ENCODE assay signal across 12 mouse cellular contexts in genomic region chr10:121436258-121436645, GRCm38 (mm10). TPM values are rescaled to one million over a fixed set of nuclear protein-coding genes. Genes with fewer than 3 reads are reported as not detected.
DNase-seq lines count a peak whose midpoint lies in the region; ATAC-seq and TF ChIP-seq lines count a peak whose summit lies in the region.
"Had no signal": no experiment of that assay in that cellular context is flagged by ENCODE, and none has a peak within 500 bp of the region (broad histone marks: within the 10 kb centered on the region; RNA-seq: fewer than 3 reads in every experiment).

No protein-coding gene starts in this region.

- no peaks in the 10 kb centered on the region for H3K27me3 ChIP-seq in hindbrain, embryonic 10.5 days (ENCODE audit: insufficient read depth, poor library complexity, severe bottlenecking)
- no peaks in the 10 kb centered on the region for H3K27me3 ChIP-seq in hindbrain, postnatal 0 days (ENCODE audit: insufficient read depth, low read length)
- peaks cover 3% of the 10 kb centered on the region; the same call in 1 of the 2 replicates for H3K27me3 ChIP-seq in E14TG2a.4 (ENCODE audit: insufficient read depth, low read length)
- H3K27me3 ChIP-seq in limb, embryonic 14.5 days (ENCODE audit: control insufficient read depth, insufficient read depth, low read length) = no peaks in the 10 kb centered on the region
- H3K27me3 ChIP-seq: neural tube, embryonic 15.5 days had no signal

- no peak overlapping the region for H3K4me2 ChIP-seq in hindbrain, postnatal 0 days (ENCODE audit: low read depth, low read length)
- H3K4me2 ChIP-seq in limb, embryonic 14.5 days (replicated peaks; ENCODE audit: low read depth, low read length, severe bottlenecking) = peak overlapping the region; percentile 38

- DNase-seq in hindbrain, embryonic 10.5 days (ENCODE audit: low spot score) = peak; percentile 49
- DNase-seq in hindbrain, postnatal 0 days (ENCODE audit: low spot score) = no peak
- DNase-seq in embryo, embryonic 9.5 days (ENCODE audit: extremely low spot score) = peak; percentile 70
- DNase-seq in limb, embryonic 14.5 days (ENCODE audit: low spot score) = no peak
- DNase-seq in spleen, postnatal 14 days (ENCODE audit: low spot score in 2 of 2) = no peak
- no peak for DNase-seq in left cerebral cortex, adult 8-10 months (ENCODE audit: low spot score in 2 of 2)
- no peak for DNase-seq in layer of hippocampus, postnatal 25 days (ENCODE audit: extremely low spot score in 1 of 2, low spot score in 1 of 2)
- DNase-seq: gastrocnemius, postnatal 14 days; thymus, postnatal 36 days had no signal

- no peak for TF ChIP-seq POLR2A in limb, embryonic 14.5 days (IDR thresholded peaks at IDR 0.05; ENCODE audit: borderline replicate concordance, extremely low read depth, insufficient read depth, insufficient read length)

- no peak overlapping the region for H3K4me3 ChIP-seq in hindbrain, embryonic 10.5 days
- no peak overlapping the region for H3K4me3 ChIP-seq in hindbrain, postnatal 0 days (ENCODE audit: low read length)
- H3K4me3 ChIP-seq in E14TG2a.4 (replicated peaks; ENCODE audit: low read length) = peak overlapping the region; percentile 8; the same call in 1 of the 2 replicates
- H3K4me3 ChIP-seq in limb, embryonic 14.5 days (replicated peaks; ENCODE audit: low read length) = no peak overlapping the region; the same call in 1 of the 2 replicates
- H3K4me3 ChIP-seq: midbrain, embryonic 10.5 days; neural tube, embryonic 15.5 days had no signal

- no peaks in the 10 kb centered on the region for H3K36me3 ChIP-seq in hindbrain, embryonic 10.5 days
- H3K36me3 ChIP-seq in hindbrain, postnatal 0 days (ENCODE audit: insufficient read depth, low read length) = no peaks in the 10 kb centered on the region
- H3K36me3 ChIP-seq in E14TG2a.4 (ENCODE audit: insufficient read depth, low read length) = no peaks in the 10 kb centered on the region
- H3K36me3 ChIP-seq in limb, embryonic 14.5 days (ENCODE audit: control insufficient read depth, insufficient read depth, low read length) = no peaks in the 10 kb centered on the region
- H3K36me3 ChIP-seq: midbrain, embryonic 10.5 days; neural tube, embryonic 15.5 days had no signal

- H3K27ac ChIP-seq in hindbrain, embryonic 10.5 days = 0 out of 2 replicates have a peak overlapping the region, but pooled peaks have one; percentile 56
- H3K27ac ChIP-seq in hindbrain, postnatal 0 days = no peak overlapping the region
- peak overlapping the region; percentile 82 for H3K27ac ChIP-seq in limb, embryonic 14.5 days (replicated peaks; ENCODE audit: low read depth, low read length)
- H3K27ac ChIP-seq: neural tube, embryonic 15.5 days had no signal

- no peak overlapping the region for H3K9ac ChIP-seq in hindbrain, postnatal 0 days (replicated peaks; ENCODE audit: low read length)
- H3K9ac ChIP-seq in limb, embryonic 14.5 days (ENCODE audit: low read depth, low read length, severe bottlenecking) = no peak overlapping the region
- H3K9ac ChIP-seq: neural tube, embryonic 15.5 days had no signal

- H3K9me3 ChIP-seq in hindbrain, embryonic 10.5 days = no peaks in the 10 kb centered on the region
- no peaks in the 10 kb centered on the region for H3K9me3 ChIP-seq in hindbrain, postnatal 0 days (ENCODE audit: low read length)
- no peaks in the 10 kb centered on the region for H3K9me3 ChIP-seq in E14TG2a.4 (ENCODE audit: low read length)
- H3K9me3 ChIP-seq in limb, embryonic 14.5 days (ENCODE audit: control insufficient read depth, low read length) = no peaks in the 10 kb centered on the region
- H3K9me3 ChIP-seq: midbrain, embryonic 10.5 days; neural tube, embryonic 15.5 days had no signal

- no peak for TF ChIP-seq CTCF in hindbrain, postnatal 0 days (IDR thresholded peaks at IDR 0.05; ENCODE audit: low read depth)
- TF ChIP-seq CTCF in E14TG2a.4 (conservative IDR thresholded peaks at IDR 0.05; ENCODE audit: low read length) = no peak

- 50% methylated on average over 8 of the region's 8 CpGs for WGBS in hindbrain, embryonic 10.5 days
- WGBS in hindbrain, postnatal 0 days = 69% methylated on average over 8 of the region's 8 CpGs
- WGBS in limb, embryonic 14.5 days = 6% methylated on average over 8 of the region's 8 CpGs

- peaks cover 67% of the 10 kb centered on the region for H3K4me1 ChIP-seq in hindbrain, embryonic 10.5 days (replicated peaks)
- peaks cover 16% of the 10 kb centered on the region for H3K4me1 ChIP-seq in hindbrain, postnatal 0 days (ENCODE audit: insufficient read depth, low read length)
- H3K4me1 ChIP-seq in E14TG2a.4 (replicated peaks; ENCODE audit: low read depth, low read length) = peaks cover 92% of the 10 kb centered on the region
- H3K4me1 ChIP-seq in limb, embryonic 14.5 days (ENCODE audit: control insufficient read depth, insufficient read depth, low read length) = peaks cover 58% of the 10 kb centered on the region

- ATAC-seq in hindbrain, postnatal 0 days = no peak
- no peak for ATAC-seq in limb, embryonic 14.5 days (ENCODE audit: low FRiP score, low read depth)

RNA-seq across cellular contexts. Expression of gene Rassf3, which starts 39.9 kb away (rescaled TPM):
- polyA plus RNA-seq in hindbrain, embryonic 10.5 days (2016; fragmentation: Nextera tagmentation; extraction: Ambion mirVana) = 8.0 and 11.4 TPM in 2 replicates
- 7.4 and 11.1 TPM in 2 replicates for total RNA-seq in hindbrain, postnatal 0 days (2014; rRNA removed)
- polyA plus RNA-seq in hindbrain, postnatal 0 days (2015; fragmentation: Nextera tagmentation; extraction: Ambion mirVana) = 5.7 and 6.0 TPM in 2 replicates
- polyA plus RNA-seq in limb, embryonic 14.5 days (2012; rRNA removed) = 22.3 and 23.2 TPM in 2 replicates
- 19.4 and 20.7 TPM in 2 replicates for polyA plus RNA-seq in limb, embryonic 14.5 days (2014; fragmentation: Nextera tagmentation; extraction: Ambion mirVana)
- total RNA-seq in left cerebral cortex, adult 8-10 months (2022) = 10 to 100 TPM; 43.2 to 52.0 (median 45.0) TPM
- 10 to 100 TPM in 1 of 2 experiments, 1 to 10 TPM in 1; 7.6 to 10.4 TPM for total RNA-seq in layer of hippocampus, postnatal 25 days (2021)

Comparison
In these comparisons a context has a peak if more than half of its experiments do, and no peak if none do; other contexts are left out.
1. DNase-seq: peak in hindbrain, embryonic 10.5 days (single experiment) and embryo, embryonic 9.5 days (single experiment); none in hindbrain, postnatal 0 days (single experiment), limb, embryonic 14.5 days (single experiment), spleen, postnatal 14 days (0 of 2), left cerebral cortex, adult 8-10 months (0 of 2) and layer of hippocampus, postnatal 25 days (0 of 2).